Mouse (Mus musculus): ENCODE measurements around the gene Eme2. TPM values are rescaled to one million over a fixed set of nuclear protein-coding genes. Genes with fewer than 3 reads are reported as not detected.

The Eme2 gene
- polyA plus RNA-seq, 1 experiment from 2014 or later: 28.9 TPM

GRCm38 (mm10) chr17:24893276-24893675 is 1.6 kb downstream of the Eme2 start:
- H3K4me3 ChIP-seq (ENCODE audit: low read depth, low read length): no peak overlapping the region
- H3K27ac ChIP-seq (ENCODE audit: low read depth, low read length): no peak overlapping the region
- WGBS: 93% methylated on average over 2 of the region's 2 CpGs
- H3K4me1 ChIP-seq (ENCODE audit: control insufficient read depth, insufficient read depth, low read length): peaks cover 24% of the 10 kb centered on the region
- H3K36me3 ChIP-seq (ENCODE audit: control insufficient read depth, insufficient read depth, low read length): peaks cover 14% of the 10 kb centered on the region
- no peak overlapping the region for H3K9ac ChIP-seq (ENCODE audit: low read length)
- DNase-seq (ENCODE audit: low spot score) (no peak), ATAC-seq (ENCODE audit: insufficient read depth, low FRiP score, low TSS enrichment) (no peak)
- H3K9me3 ChIP-seq (ENCODE audit: control insufficient read depth, low read length): no peaks in the 10 kb centered on the region
- H3K27me3 ChIP-seq (ENCODE audit: control insufficient read depth, insufficient read depth, low read length): no peaks in the 10 kb centered on the region
- no peak overlapping the region for H3K4me2 ChIP-seq (ENCODE audit: low read depth)

- Histone ChIP-seq H3K27me3 (ENCODE audit: control insufficient read depth, insufficient read depth, low read length) (no peaks in the 10 kb centered on the region), H3K9me3 (ENCODE audit: control insufficient read depth, low read length) (no peaks in the 10 kb centered on the region), H3K36me3 (ENCODE audit: control insufficient read depth, insufficient read depth, low read length) (peaks cover 12% of the 10 kb centered on the region), H3K9ac (ENCODE audit: low read length) (no peak overlapping the region), H3K4me2 (ENCODE audit: low read depth) (no peak overlapping the region), H3K4me1 (ENCODE audit: control insufficient read depth, insufficient read depth, low read length) (peaks cover 25% of the 10 kb centered on the region), H3K27ac (ENCODE audit: low read depth, low read length) (no peak overlapping the region), H3K4me3 (ENCODE audit: low read depth, low read length) (no peak overlapping the region)
- ATAC-seq (ENCODE audit: insufficient read depth, low FRiP score, low TSS enrichment) (no peak), DNase-seq (ENCODE audit: low spot score) (no peak)
- WGBS: 93% methylated on average over 12 of the region's 12 CpGs
These were observed 2.1 kb downstream of the Eme2 start for GRCm38 (mm10) chr17:24892785-24893184.

GRCm38 (mm10) chr17:24891321-24891720 is 3.6 kb downstream of the Eme2 start:
- H3K36me3 ChIP-seq (ENCODE audit: control insufficient read depth, insufficient read depth, low read length): peaks cover 10% of the 10 kb centered on the region
- 94% methylated on average over 12 of the region's 13 CpGs for WGBS

GRCm38 (mm10) chr17:24890151-24891092 is 4.5 kb downstream of the Eme2 start:
- no peak overlapping the region for H3K27ac ChIP-seq (ENCODE audit: low read depth, low read length)
- no peak overlapping the region; the same call in 1 of the 2 replicates for H3K4me3 ChIP-seq (ENCODE audit: low read depth, low read length)
- DNase-seq (ENCODE audit: low spot score): no peak

More at GRCm38 (mm10) chr17:24891321-24891720, 3.6 kb downstream of the Eme2 start:
- Histone ChIP-seq H3K4me3 (ENCODE audit: low read depth, low read length) (no peak overlapping the region), H3K9ac (ENCODE audit: low read length) (no peak overlapping the region), H3K4me2 (ENCODE audit: low read depth) (no peak overlapping the region), H3K27ac (ENCODE audit: low read depth, low read length) (no peak overlapping the region), H3K4me1 (ENCODE audit: control insufficient read depth, insufficient read depth, low read length) (peaks cover 22% of the 10 kb centered on the region), H3K9me3 (ENCODE audit: control insufficient read depth, low read length) (no peaks in the 10 kb centered on the region), H3K27me3 (ENCODE audit: control insufficient read depth, insufficient read depth, low read length) (no peaks in the 10 kb centered on the region)
- ATAC-seq (ENCODE audit: insufficient read depth, low FRiP score, low TSS enrichment): no peak
- DNase-seq (ENCODE audit: low spot score): no peak

GRCm38 (mm10) chr17:24888862-24889261 is 6.0 kb downstream of the Eme2 start:
- Histone ChIP-seq H3K27me3 (ENCODE audit: control insufficient read depth, insufficient read depth, low read length) (no peaks in the 10 kb centered on the region), H3K9me3 (ENCODE audit: control insufficient read depth, low read length) (no peaks in the 10 kb centered on the region), H3K36me3 (ENCODE audit: control insufficient read depth, insufficient read depth, low read length) (peaks cover 10% of the 10 kb centered on the region), H3K4me2 (ENCODE audit: low read depth) (no peak overlapping the region), H3K4me1 (ENCODE audit: control insufficient read depth, insufficient read depth, low read length) (peaks cover 15% of the 10 kb centered on the region), H3K9ac (ENCODE audit: low read length) (no peak overlapping the region), H3K4me3 (ENCODE audit: low read depth, low read length) (no peak overlapping the region), H3K27ac (ENCODE audit: low read depth, low read length) (no peak overlapping the region)
- DNase-seq (ENCODE audit: low spot score) (no peak), ATAC-seq (ENCODE audit: insufficient read depth, low FRiP score, low TSS enrichment) (no peak)
- WGBS: 92% methylated on average over 3 of the region's 3 CpGs

More at GRCm38 (mm10) chr17:24890151-24891092, 4.5 kb downstream of the Eme2 start:
- H3K36me3 ChIP-seq (ENCODE audit: control insufficient read depth, insufficient read depth, low read length): peaks cover 10% of the 10 kb centered on the region
- H3K4me2 ChIP-seq (ENCODE audit: low read depth): no peak overlapping the region
- ATAC-seq (ENCODE audit: insufficient read depth, low FRiP score, low TSS enrichment): no peak
- H3K9me3 ChIP-seq (ENCODE audit: control insufficient read depth, low read length): no peaks in the 10 kb centered on the region
- peaks cover 18% of the 10 kb centered on the region for H3K4me1 ChIP-seq (ENCODE audit: control insufficient read depth, insufficient read depth, low read length)
- H3K9ac ChIP-seq (ENCODE audit: low read length): no peak overlapping the region
- 88% methylated on average over 19 of the region's 19 CpGs for WGBS
- H3K27me3 ChIP-seq (ENCODE audit: control insufficient read depth, insufficient read depth, low read length): no peaks in the 10 kb centered on the region

- H3K36me3 ChIP-seq (ENCODE audit: control insufficient read depth, insufficient read depth, low read length): peaks cover 12% of the 10 kb centered on the region
- H3K4me1 ChIP-seq (ENCODE audit: control insufficient read depth, insufficient read depth, low read length): peaks cover 14% of the 10 kb centered on the region
- 73% methylated on average over 18 of the region's 18 CpGs for WGBS
- H3K27me3 ChIP-seq (ENCODE audit: control insufficient read depth, insufficient read depth, low read length): no peaks in the 10 kb centered on the region
- H3K4me2 ChIP-seq (ENCODE audit: low read depth): peak overlapping the region; percentile 92
- H3K27ac ChIP-seq (ENCODE audit: low read depth, low read length): 0 out of 2 replicates have a peak overlapping the region, but pooled peaks have one; percentile 34
- peak overlapping the region; percentile 87 for H3K9ac ChIP-seq (ENCODE audit: low read length)
- H3K4me3 ChIP-seq (ENCODE audit: low read depth, low read length): peak overlapping the region; percentile 88
- no peak for DNase-seq (ENCODE audit: low spot score)
- no peak for ATAC-seq (ENCODE audit: insufficient read depth, low FRiP score, low TSS enrichment)
- no peaks in the 10 kb centered on the region for H3K9me3 ChIP-seq (ENCODE audit: control insufficient read depth, low read length)
These were observed 7.4 kb downstream of the Eme2 start for GRCm38 (mm10) chr17:24887291-24888080.

- DNase-seq (ENCODE audit: low spot score) (no peak), ATAC-seq (ENCODE audit: insufficient read depth, low FRiP score, low TSS enrichment) (peak; percentile 29)
- 1% methylated on average over 18 of the region's 18 CpGs for WGBS
- Histone ChIP-seq H3K27me3 (ENCODE audit: control insufficient read depth, insufficient read depth, low read length) (no peaks in the 10 kb centered on the region), H3K4me1 (ENCODE audit: control insufficient read depth, insufficient read depth, low read length) (peaks cover 14% of the 10 kb centered on the region), H3K4me2 (ENCODE audit: low read depth) (peak overlapping the region; percentile 92), H3K36me3 (ENCODE audit: control insufficient read depth, insufficient read depth, low read length) (peaks cover 12% of the 10 kb centered on the region), H3K4me3 (ENCODE audit: low read depth, low read length) (peak overlapping the region; percentile 88), H3K27ac (ENCODE audit: low read depth, low read length) (0 out of 2 replicates have a peak overlapping the region, but pooled peaks have one; percentile 34), H3K9ac (ENCODE audit: low read length) (peak overlapping the region; percentile 87), H3K9me3 (ENCODE audit: control insufficient read depth, low read length) (no peaks in the 10 kb centered on the region)
These were observed 8.0 kb downstream of the Eme2 start for GRCm38 (mm10) chr17:24886932-24887271.

- Histone ChIP-seq H3K27ac (ENCODE audit: low read depth, low read length) (0 out of 2 replicates have a peak within 1 kb of the TSS, but pooled peaks have one; percentile 34), H3K4me3 (ENCODE audit: low read depth, low read length) (peak within 1 kb of the TSS; percentile 88), H3K4me2 (ENCODE audit: low read depth) (peak within 1 kb of the TSS; percentile 92), H3K9me3 (ENCODE audit: control insufficient read depth, low read length) (no peaks in the 10 kb centered on the region), H3K9ac (ENCODE audit: low read length) (peak within 1 kb of the TSS; percentile 87), H3K27me3 (ENCODE audit: control insufficient read depth, insufficient read depth, low read length) (no peaks in the 10 kb centered on the region), H3K4me1 (ENCODE audit: control insufficient read depth, insufficient read depth, low read length) (peaks cover 14% of the 10 kb centered on the region), H3K36me3 (ENCODE audit: control insufficient read depth, insufficient read depth, low read length) (peaks cover 11% of the 10 kb centered on the region)
- under 1% methylated on average over 62 of the region's 69 CpGs for WGBS
- ATAC-seq (ENCODE audit: insufficient read depth, low FRiP score, low TSS enrichment) (peak; percentile 94), DNase-seq (ENCODE audit: low spot score) (peak; percentile 96)
These were observed 8.6 kb downstream of the Eme2 start, which contains the start of the genes Nubp2 and Spsb3 for GRCm38 (mm10) chr17:24886134-24886931. TSS of gene Nubp2 (minus strand) at chr17:24886349. TSS of gene Spsb3 (plus strand) at chr17:24886643.
